Mouse (Mus musculus): ENCODE measurements around the gene Csmd2. TPM values are rescaled to one million over a fixed set of nuclear protein-coding genes. Genes with fewer than 3 reads are reported as not detected.

Csmd2 gene
- under 1 TPM; 0.25 to 0.49 TPM for polyA plus RNA-seq (2017; shearing (Covaris generic))

DNA sequence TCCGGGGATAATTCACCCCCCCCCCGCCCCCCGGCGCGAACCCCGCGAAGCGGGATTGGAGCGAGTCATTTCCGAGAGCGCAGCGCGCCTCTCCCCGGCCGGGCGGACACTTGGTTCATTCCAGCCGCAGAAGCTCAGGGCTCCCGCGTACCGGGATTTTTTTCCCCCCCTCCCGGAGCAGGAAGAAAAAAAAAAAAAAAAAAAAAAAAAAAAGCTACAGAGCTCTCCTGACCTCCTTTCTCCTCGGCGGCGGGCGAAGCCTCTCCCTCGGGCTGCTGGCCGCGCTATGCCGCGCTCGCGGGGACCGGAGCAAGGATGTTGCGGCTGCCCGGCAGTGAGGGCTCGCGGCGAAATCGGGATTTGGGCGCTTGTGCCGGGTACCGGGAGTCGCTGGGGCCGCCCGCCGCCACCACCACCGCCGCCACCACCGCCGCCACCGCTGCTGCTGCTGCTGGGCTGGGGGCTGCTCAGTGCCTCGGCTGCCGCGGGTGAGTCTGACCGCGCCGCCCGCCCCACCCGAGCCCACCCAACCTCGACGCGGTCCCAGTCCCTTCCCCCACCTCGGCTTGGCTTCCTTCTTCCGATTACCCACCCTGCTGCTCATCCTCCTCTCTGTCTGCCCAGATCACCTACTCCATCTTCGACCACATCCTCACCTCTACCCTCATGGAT lies at the start of gene Csmd2:
TSS of gene Csmd2 (plus strand) at position 74 of the 672 bp plus-strand sequence.

DNA sequence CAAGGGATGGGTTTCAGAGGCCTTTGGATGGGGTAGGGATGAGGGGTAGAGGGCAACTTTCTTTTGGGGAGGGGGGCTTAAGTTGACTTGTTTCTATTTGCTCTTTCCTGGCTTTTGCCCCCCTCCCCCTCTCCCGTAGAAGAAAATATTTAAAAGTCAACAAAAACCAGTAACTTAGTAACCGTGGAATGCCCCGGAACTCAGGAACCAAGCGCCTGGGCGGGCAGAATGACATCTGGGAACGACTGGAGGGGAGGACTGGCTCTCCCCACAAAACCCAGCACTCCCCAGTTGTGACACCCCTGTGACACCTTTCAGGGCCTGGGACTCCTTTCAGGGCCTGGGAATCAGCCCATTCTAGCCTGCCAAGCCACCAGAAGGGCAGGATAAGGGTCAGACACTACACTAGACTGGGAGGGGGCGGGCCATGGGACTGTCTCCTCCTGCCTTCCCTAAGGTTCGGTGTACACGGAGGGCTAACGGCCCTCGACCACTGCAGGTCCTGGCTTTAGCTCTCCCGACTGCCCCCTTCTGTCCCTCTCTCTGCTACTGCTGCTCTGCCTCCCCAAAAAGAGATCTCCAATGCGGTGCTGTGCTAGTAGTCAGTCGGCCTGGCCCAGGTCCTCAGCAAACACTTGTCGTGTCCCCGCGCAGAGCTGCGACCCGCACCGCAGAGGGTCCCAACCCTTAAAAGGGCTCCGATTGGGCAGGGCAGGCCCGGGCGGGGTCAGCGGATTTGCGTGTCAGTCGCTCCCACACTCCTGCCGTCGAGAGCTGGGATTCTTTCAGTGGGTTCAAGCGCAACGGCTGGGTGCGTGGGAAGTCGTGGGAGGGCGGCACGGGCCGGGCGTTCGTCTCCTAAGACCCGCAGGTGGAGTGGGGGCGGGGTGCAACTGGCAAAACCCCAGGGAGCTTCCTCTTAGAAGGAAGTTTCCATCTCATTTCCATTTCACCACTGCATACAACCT lies 16.5 kb upstream of the Csmd2 start, which contains the start of gene CK137956:
TSS of gene CK137956 (minus strand) at position 51 of the 968 bp plus-strand sequence.

GRCm38 (mm10) chr4:128260907-128261560 lies 273.4 kb downstream of the Csmd2 start, which contains the start of gene Hmgb4:
Hmgb4 (minus strand) TSS chr4:128260957.

GRCm38 (mm10) chr4:128609925-128610402 lies 622.3 kb downstream of the Csmd2 start, which contains the start of gene Zscan20:
Zscan20 (minus strand) TSS chr4:128610098.

Other genes starting within 250 kb of the Csmd2 start
- gene CK137956, start 16.9 kb upstream of the Csmd2 start, polyA plus RNA-seq (2017; shearing (Covaris generic)): not detected